Mouse (Mus musculus) liver, adult 2 months (tissue): Measurements from ENCODE around the gene Tent5c.

Experiments used
- CTCF ChIP-seq: fragments of 200-500 bp; IDR thresholded peaks from 2 replicates; pipeline ENCODE4 v1.5.1; 2011; ENCODE audit warnings: low read depth, low read length, control low read depth
- POLR2A ChIP-seq: fragments of 200-500 bp; IDR thresholded peaks from 2 replicates; pipeline ENCODE4 v1.6.1; 2011; ENCODE audit warnings: low read length, control low read depth; ENCODE audit not compliant: insufficient read depth; ENCODE audit errors: extremely low read depth

DNA sequence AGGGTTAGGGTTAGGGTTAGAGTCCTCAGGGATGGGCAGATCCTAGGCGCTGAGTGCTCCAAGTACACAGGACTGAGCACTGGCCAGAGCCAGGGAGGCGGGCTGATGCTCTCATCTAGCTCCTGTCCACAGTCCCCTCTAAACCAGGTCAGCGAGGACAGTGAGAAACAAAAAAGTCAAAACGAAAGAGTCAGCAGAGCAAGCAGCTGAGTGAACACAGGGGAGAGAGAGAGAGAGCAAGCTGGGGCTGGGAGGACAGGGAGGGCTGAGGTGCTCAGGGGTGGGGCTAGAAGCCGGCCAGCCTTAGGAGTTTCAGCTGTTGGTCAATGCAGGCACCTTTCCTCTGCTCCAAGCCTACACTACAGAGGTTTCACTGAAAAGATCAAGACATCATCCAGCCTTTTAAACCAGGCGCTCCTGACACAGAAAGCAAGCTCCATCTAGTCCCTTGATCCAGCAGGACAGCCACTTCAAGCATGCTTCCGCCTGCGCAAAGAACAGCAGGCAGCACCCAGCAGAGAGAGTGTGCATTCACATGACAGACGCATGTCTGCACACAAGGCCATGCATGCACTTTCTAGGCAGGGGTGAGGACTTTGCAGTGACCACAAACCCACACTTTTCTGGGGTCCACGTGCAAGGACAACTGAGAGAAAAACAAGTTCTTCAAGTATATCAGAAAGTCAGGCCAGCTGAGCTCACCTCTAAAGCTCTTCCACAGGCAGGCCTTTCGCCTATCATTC, 3.6 kb downstream of the Tent5c start:
- no peak for TF ChIP-seq CTCF
- TF ChIP-seq POLR2A, result no peak
